ENCODE assay signal across 7 mouse cellular contexts in genomic region chr1:75387929-75388897, GRCm38 (mm10). TPM values are rescaled to one million over a fixed set of nuclear protein-coding genes. Genes with fewer than 3 reads are reported as not detected.
A peak's percentile ranks its signal among the peaks of the same experiment; 100 is the strongest.
DNase-seq lines count a peak whose midpoint lies in the region; ATAC-seq and TF ChIP-seq lines count a peak whose summit lies in the region.

No protein-coding gene starts in this region.

- 17% methylated on average over 94 of the region's 94 CpGs for WGBS in lung, embryonic 15.5 days
- WGBS in embryonic facial prominence, embryonic 15.5 days: 11% methylated on average over 94 of the region's 94 CpGs
- WGBS in limb, embryonic 10.5 days: 5% methylated on average over 94 of the region's 94 CpGs
- 18% methylated on average over 93 of the region's 94 CpGs for WGBS in small intestine, adult 2 months

- peaks cover 59% of the 10 kb centered on the region for H3K27me3 ChIP-seq in lung, embryonic 15.5 days
- peaks cover 42% of the 10 kb centered on the region for H3K27me3 ChIP-seq in embryonic facial prominence, embryonic 15.5 days
- H3K27me3 ChIP-seq in limb, embryonic 10.5 days (ENCODE audit: low read depth, poor library complexity, severe bottlenecking): peaks cover 64% of the 10 kb centered on the region
- H3K27me3 ChIP-seq in small intestine, adult 2 months (ENCODE audit: control insufficient read depth, insufficient read depth, low read length): peaks cover 24% of the 10 kb centered on the region

- H3K4me2 ChIP-seq in lung, embryonic 15.5 days: peak overlapping the region; percentile 48
- peak overlapping the region; percentile 55 for H3K4me2 ChIP-seq in embryonic facial prominence, embryonic 15.5 days (replicated peaks)

- no peaks in the 10 kb centered on the region for H3K9me3 ChIP-seq in lung, embryonic 15.5 days
- no peaks in the 10 kb centered on the region for H3K9me3 ChIP-seq in embryonic facial prominence, embryonic 15.5 days (replicated peaks)
- H3K9me3 ChIP-seq in limb, embryonic 10.5 days (replicated peaks): no peaks in the 10 kb centered on the region

- no peak overlapping the region for H3K27ac ChIP-seq in lung, embryonic 15.5 days
- H3K27ac ChIP-seq in embryonic facial prominence, embryonic 15.5 days (replicated peaks): no peak overlapping the region
- peak overlapping the region; percentile 66 for H3K27ac ChIP-seq in limb, embryonic 10.5 days
- no peak overlapping the region for H3K27ac ChIP-seq in small intestine, adult 2 months (ENCODE audit: insufficient read depth, low read depth, low read length)

- DNase-seq in lung, postnatal 4 days: no peak
- peak; percentile 65 for DNase-seq in limb, embryonic 10.5 days (ENCODE audit: low spot score)
- no peak for DNase-seq in layer of hippocampus, adult 18-20 months (ENCODE audit: low spot score in 2 of 2)
- no peak for DNase-seq in lung, postnatal 25 days (ENCODE audit: low spot score)

- 0 out of 2 replicates have a peak, but pooled peaks cover 2% of the 10 kb centered on the region for H3K36me3 ChIP-seq in lung, embryonic 15.5 days
- H3K36me3 ChIP-seq in embryonic facial prominence, embryonic 15.5 days: no peaks in the 10 kb centered on the region
- peaks cover 34% of the 10 kb centered on the region for H3K36me3 ChIP-seq in limb, embryonic 10.5 days
- no peaks in the 10 kb centered on the region for H3K36me3 ChIP-seq in small intestine, adult 2 months (ENCODE audit: control insufficient read depth, insufficient read depth, low read length)

- ATAC-seq in lung, embryonic 15.5 days (ENCODE audit: borderline replicate concordance, extremely low read depth, low FRiP score, low TSS enrichment): no peak
- peak; percentile 13; the same call in 1 of the 2 replicates for ATAC-seq in embryonic facial prominence, embryonic 15.5 days (ENCODE audit: insufficient number of reproducible peaks, low FRiP score, low TSS enrichment, low read depth)

- peak overlapping the region; percentile 17 for H3K4me3 ChIP-seq in lung, embryonic 15.5 days
- peak overlapping the region; percentile 32 for H3K4me3 ChIP-seq in embryonic facial prominence, embryonic 15.5 days (replicated peaks)
- H3K4me3 ChIP-seq in limb, embryonic 10.5 days: peak overlapping the region; percentile 46
- H3K4me3 ChIP-seq in small intestine, adult 2 months (ENCODE audit: low read depth, low read length): 0 out of 2 replicates have a peak overlapping the region, but pooled peaks have one; percentile 6

- peaks cover 36% of the 10 kb centered on the region for H3K4me1 ChIP-seq in lung, embryonic 15.5 days
- peaks cover 56% of the 10 kb centered on the region for H3K4me1 ChIP-seq in embryonic facial prominence, embryonic 15.5 days
- peaks cover 61% of the 10 kb centered on the region for H3K4me1 ChIP-seq in limb, embryonic 10.5 days
- no peaks in the 10 kb centered on the region; the same call in 1 of the 2 replicates for H3K4me1 ChIP-seq in small intestine, adult 2 months (ENCODE audit: control insufficient read depth, insufficient read depth, insufficient read length, low read length)

- H3K9ac ChIP-seq in lung, embryonic 15.5 days: 0 out of 2 replicates have a peak overlapping the region, but pooled peaks have one; percentile 6
- H3K9ac ChIP-seq in embryonic facial prominence, embryonic 15.5 days: peak overlapping the region; percentile 31; the same call in 1 of the 2 replicates

- TF ChIP-seq CTCF in small intestine, adult 2 months (IDR thresholded peaks at IDR 0.05; ENCODE audit: extremely low read depth, insufficient read length, insufficient replicate concordance, low read depth, low read length): no peak

- TF ChIP-seq POLR2A in small intestine, adult 2 months (IDR thresholded peaks at IDR 0.05; ENCODE audit: low read depth, low read length): no peak

RNA-seq across cellular contexts. Expression of gene Speg, which starts 13.1 kb away (rescaled TPM):
- 41.6 and 42.8 TPM in 2 replicates for polyA plus RNA-seq in lung, embryonic 15.5 days (2015; fragmentation: Nextera tagmentation; extraction: Ambion mirVana)
- 16.5 and 18.6 TPM in 2 replicates for polyA plus RNA-seq in embryonic facial prominence, embryonic 15.5 days (2015; fragmentation: Nextera tagmentation; extraction: Ambion mirVana)
- 45.7 and 49.6 TPM in 2 replicates for polyA plus RNA-seq in limb, embryonic 10.5 days (2016; fragmentation: Nextera tagmentation; extraction: Ambion mirVana)
- polyA plus RNA-seq in small intestine, adult 2 months (2012; rRNA removed): 21.5 and 23.2 TPM in 2 replicates
- 100 to 1,000 TPM; 168 to 178 TPM for total RNA-seq in layer of hippocampus, adult 18-20 months (2021)

RNA-seq across cellular contexts. Expression of gene Des, which starts 28.1 kb away (rescaled TPM):
- polyA plus RNA-seq in lung, embryonic 15.5 days (2015; fragmentation: Nextera tagmentation; extraction: Ambion mirVana): 57.1 and 59.5 TPM in 2 replicates
- polyA plus RNA-seq in embryonic facial prominence, embryonic 15.5 days (2015; fragmentation: Nextera tagmentation; extraction: Ambion mirVana): 112 and 140 TPM in 2 replicates
- polyA plus RNA-seq in limb, embryonic 10.5 days (2016; fragmentation: Nextera tagmentation; extraction: Ambion mirVana): 6.2 and 7.8 TPM in 2 replicates
- polyA plus RNA-seq in small intestine, adult 2 months (2012; rRNA removed): 152 and 216 TPM in 2 replicates
- total RNA-seq in layer of hippocampus, adult 18-20 months (2021): under 1 TPM; 0.48 to 0.69 TPM

RNA-seq across cellular contexts. Expression of gene Gmppa, which starts 47.5 kb away (rescaled TPM):
- polyA plus RNA-seq in lung, embryonic 15.5 days (2015; fragmentation: Nextera tagmentation; extraction: Ambion mirVana): 80.3 and 88.5 TPM in 2 replicates
- 103 and 104 TPM in 2 replicates for polyA plus RNA-seq in embryonic facial prominence, embryonic 15.5 days (2015; fragmentation: Nextera tagmentation; extraction: Ambion mirVana)
- polyA plus RNA-seq in limb, embryonic 10.5 days (2016; fragmentation: Nextera tagmentation; extraction: Ambion mirVana): 50.4 and 61.7 TPM in 2 replicates
- 121 and 187 TPM in 2 replicates for polyA plus RNA-seq in small intestine, adult 2 months (2012; rRNA removed)
- 10 to 100 TPM; 66.4 to 69.1 TPM for total RNA-seq in layer of hippocampus, adult 18-20 months (2021)
